Mouse (Mus musculus) ES-Bruce4 (cell line): ENCODE data around the gene Dhh. TPM values are rescaled to one million over a fixed set of nuclear protein-coding genes. Genes with fewer than 3 reads are reported as not detected.

Experiments used
- H3K27ac ChIP-seq: 2 replicates; pipeline ENCODE4 v1.5.1; 2012; ENCODE audit warnings: low read length, inconsistent platforms; ENCODE audit not compliant: insufficient read depth
- H3K27me3 ChIP-seq: 2 replicates; pipeline ENCODE4 v1.6.1; 2012; ENCODE audit warnings: mild to moderate bottlenecking, low read length, inconsistent platforms; ENCODE audit not compliant: control insufficient read depth, poor library complexity, insufficient read depth, severe bottlenecking
- H3K36me3 ChIP-seq: 2 replicates; pipeline ENCODE4 v1.6.1; 2012; ENCODE audit warnings: inconsistent platforms, mild to moderate bottlenecking, low read length, moderate library complexity; ENCODE audit not compliant: control insufficient read depth, poor library complexity, insufficient read depth, severe bottlenecking
- H3K4me1 ChIP-seq: one replicate; pipeline ENCODE4 v1.8.1; 2011; ENCODE audit warnings: low read length; ENCODE audit not compliant: control insufficient read depth, insufficient read depth
- H3K4me3 ChIP-seq: 2 replicates; pipeline ENCODE4 v1.5.1; 2011; ENCODE audit warnings: low read depth, mild to moderate bottlenecking, low read length
- H3K9ac ChIP-seq: 2 replicates; pipeline ENCODE4 v1.6.1; 2012; ENCODE audit warnings: low read depth, mild to moderate bottlenecking, inconsistent platforms; ENCODE audit not compliant: poor library complexity, severe bottlenecking
- H3K9me3 ChIP-seq: replicated peaks from 2 replicates; pipeline ENCODE4 v1.6.1; 2012; ENCODE audit warnings: mild to moderate bottlenecking, low read length, inconsistent platforms; ENCODE audit not compliant: control insufficient read depth, poor library complexity, insufficient read depth, severe bottlenecking
- CTCF ChIP-seq: IDR thresholded peaks from one replicate; pipeline ENCODE4 v1.8.1; 2011; ENCODE audit warnings: low read depth, low read length
- EP300 ChIP-seq: IDR thresholded peaks from 2 replicates; pipeline ENCODE4 v1.6.1; 2011; ENCODE audit warnings: low read depth, low read length; ENCODE audit not compliant: insufficient read depth
- POLR2A ChIP-seq: IDR thresholded peaks from one replicate; pipeline ENCODE4 v1.8.1; 2011; ENCODE audit warnings: low read length; ENCODE audit not compliant: insufficient read depth
- polyA plus RNA-seq: library from polyadenylated mRNA; stranded (reverse); fragments of >200 nt; gene quantifications from 2 replicates; pipeline ENCODE4 v1.2.4, GENCODE M21; 2011; ENCODE audit warnings: low read depth; ENCODE audit not compliant: missing spikeins, insufficient read depth, insufficient read length

Dhh gene
- polyA plus RNA-seq, 1 experiment: 0.40 TPM

- no peaks in the 10 kb centered on the region for H3K9me3 ChIP-seq
- H3K27me3 ChIP-seq: no peaks in the 10 kb centered on the region
- H3K4me1 ChIP-seq: no peaks in the 10 kb centered on the region
- H3K9ac ChIP-seq: no peak overlapping the region
- H3K27ac ChIP-seq: no peak overlapping the region
- TF ChIP-seq CTCF (no peak), POLR2A (no peak), EP300 (no peak)
- no peak overlapping the region for H3K4me3 ChIP-seq
- peaks cover 56% of the 10 kb centered on the region for H3K36me3 ChIP-seq
These were observed 38.9 kb downstream of the Dhh start for GRCm38 (mm10) chr15:98859319-98860043.

GRCm38 (mm10) chr15:98854214-98854613 lies 44.1 kb downstream of the Dhh start:
- H3K4me1 ChIP-seq: no peaks in the 10 kb centered on the region
- H3K36me3 ChIP-seq: peaks cover 57% of the 10 kb centered on the region
- no peak overlapping the region for H3K4me3 ChIP-seq
- H3K27ac ChIP-seq: no peak overlapping the region
- H3K9ac ChIP-seq: no peak overlapping the region
- TF ChIP-seq POLR2A (no peak), CTCF (no peak), EP300 (no peak)
- H3K27me3 ChIP-seq: no peaks in the 10 kb centered on the region
- H3K9me3 ChIP-seq: no peaks in the 10 kb centered on the region

GRCm38 (mm10) chr15:98853161-98853937 lies 45.0 kb downstream of the Dhh start:
- Histone ChIP-seq H3K9ac (no peak overlapping the region), H3K9me3 (no peaks in the 10 kb centered on the region), H3K4me3 (no peak overlapping the region), H3K27ac (no peak overlapping the region), H3K36me3 (peaks cover 58% of the 10 kb centered on the region), H3K27me3 (no peaks in the 10 kb centered on the region), H3K4me1 (no peaks in the 10 kb centered on the region)
- TF ChIP-seq EP300 (no peak), CTCF (no peak), POLR2A (no peak)

DNA sequence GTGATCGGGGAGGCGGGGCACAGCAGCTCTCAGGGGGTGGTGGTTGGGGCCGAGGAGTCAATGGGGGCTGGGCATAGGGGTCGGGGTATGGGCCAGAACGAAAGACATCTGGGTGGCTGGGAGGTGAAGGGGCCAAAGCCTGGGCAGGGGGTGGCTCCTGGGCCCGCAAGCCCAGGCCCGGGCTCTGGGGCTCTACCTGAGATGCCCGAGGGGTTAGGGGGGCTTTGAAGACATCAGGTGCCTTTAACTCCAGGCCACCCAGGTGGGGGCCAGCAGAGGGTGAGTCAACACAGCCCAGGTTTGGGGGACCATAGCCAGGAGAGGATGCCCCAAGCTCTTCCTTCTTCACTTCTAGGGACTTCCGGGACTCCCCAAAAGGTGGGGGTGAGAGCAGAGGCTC lies 45.6 kb downstream of the Dhh start:
- peaks cover 58% of the 10 kb centered on the region for H3K36me3 ChIP-seq
- H3K27me3 ChIP-seq: no peaks in the 10 kb centered on the region
- TF ChIP-seq EP300 (no peak), CTCF (no peak), POLR2A (no peak)
- H3K4me3 ChIP-seq: no peak overlapping the region
- no peak overlapping the region for H3K27ac ChIP-seq
- H3K4me1 ChIP-seq: no peaks in the 10 kb centered on the region
- no peak overlapping the region for H3K9ac ChIP-seq
- no peaks in the 10 kb centered on the region for H3K9me3 ChIP-seq

DNA sequence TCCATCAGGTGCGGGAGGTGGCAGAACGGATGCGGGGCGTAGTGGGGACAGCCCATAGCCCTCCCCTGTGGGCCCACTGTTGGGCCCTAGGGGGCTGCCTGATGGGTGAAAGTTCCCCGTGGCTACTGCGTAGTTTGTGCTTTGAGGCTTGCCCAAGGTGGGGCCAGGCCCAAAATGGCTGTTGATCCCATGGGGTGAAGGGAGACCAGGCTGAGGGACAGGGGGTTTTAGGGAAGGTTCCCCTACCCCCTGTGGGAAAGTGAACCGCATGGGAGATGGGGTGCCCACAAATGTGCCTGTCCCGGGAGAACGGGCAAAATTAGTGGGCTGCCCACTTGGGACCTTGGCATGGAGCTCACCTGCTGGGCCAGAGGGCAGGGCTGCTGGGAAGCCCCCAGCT lies 46.3 kb downstream of the Dhh start:
- Histone ChIP-seq H3K4me1 (no peaks in the 10 kb centered on the region), H3K9ac (no peak overlapping the region), H3K36me3 (peaks cover 57% of the 10 kb centered on the region), H3K9me3 (no peaks in the 10 kb centered on the region), H3K4me3 (no peak overlapping the region), H3K27me3 (no peaks in the 10 kb centered on the region), H3K27ac (no peak overlapping the region)
- TF ChIP-seq CTCF: no peak
- no peak for TF ChIP-seq POLR2A
- no peak for TF ChIP-seq EP300

DNA sequence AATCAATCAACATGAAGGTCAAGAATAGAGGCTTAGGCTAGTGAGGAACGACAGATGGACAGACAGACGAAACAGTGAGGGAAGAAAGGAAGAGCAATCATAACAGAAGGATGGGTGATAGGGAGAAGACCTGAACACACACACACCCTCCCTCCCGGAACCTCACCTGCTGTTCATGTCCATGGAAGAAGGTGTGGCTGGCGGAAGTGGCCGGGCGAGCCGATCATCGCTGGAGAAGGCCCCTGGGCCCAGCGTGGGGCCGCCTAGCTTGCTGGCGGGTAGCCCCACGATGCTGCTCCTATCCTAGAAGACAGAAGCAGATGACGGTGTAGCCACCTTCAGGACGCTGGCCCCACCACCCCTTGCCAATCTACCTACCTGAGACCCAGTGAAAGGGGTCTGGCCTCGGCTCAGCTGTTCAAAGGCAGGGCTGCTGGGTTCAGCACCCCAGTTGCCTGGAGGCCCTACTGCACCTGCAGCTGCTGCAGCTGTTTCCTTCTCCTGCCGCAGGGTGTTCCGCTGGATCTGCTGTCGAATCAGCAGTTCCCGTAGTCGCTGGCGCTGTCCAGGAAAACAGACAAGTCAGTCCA lies 47.0 kb downstream of the Dhh start:
- Histone ChIP-seq H3K27me3 (no peaks in the 10 kb centered on the region), H3K4me3 (no peak overlapping the region), H3K4me1 (no peaks in the 10 kb centered on the region), H3K9me3 (no peaks in the 10 kb centered on the region), H3K27ac (no peak overlapping the region), H3K9ac (no peak overlapping the region), H3K36me3 (peaks cover 59% of the 10 kb centered on the region)
- TF ChIP-seq POLR2A (no peak), EP300 (no peak)
